Mouse (Mus musculus) brain, embryonic 14.5 days (tissue): ENCODE data around the gene Krtap13-1.

Experiments used
- CTCF ChIP-seq: fragments of 200-500 bp; IDR thresholded peaks from 2 replicates; pipeline ENCODE4 v1.5.1; 2012; ENCODE audit warnings: inconsistent platforms, mild to moderate bottlenecking, moderate library complexity, borderline replicate concordance; ENCODE audit not compliant: insufficient read depth, insufficient read length; ENCODE audit errors: extremely low read depth
- POLR2A ChIP-seq: fragments of 200-500 bp; IDR thresholded peaks from 2 replicates; pipeline ENCODE4 v1.6.1; 2012; ENCODE audit warnings: mild to moderate bottlenecking, inconsistent platforms, borderline replicate concordance; ENCODE audit not compliant: poor library complexity, insufficient read depth, insufficient read length, severe bottlenecking; ENCODE audit errors: extremely low read depth

- TF ChIP-seq POLR2A = no peak
- no peak for TF ChIP-seq CTCF
These were observed 19.3 kb downstream of the Krtap13-1 start for GRCm38 (mm10) chr16:88747943-88748342.
